Mouse (Mus musculus): ENCODE data around the gene Spsb3.

GRCm38 (mm10) chr17:24890151-24891092, 4.0 kb downstream of the Spsb3 start:
- TF ChIP-seq CTCF (IDR thresholded peaks at IDR 0.05; ENCODE audit: insufficient read depth, low read depth, low read length) = no peak
- no peak for TF ChIP-seq POLR2A (IDR thresholded peaks at IDR 0.05; ENCODE audit: insufficient read depth, low read depth, low read length)
